Mouse (Mus musculus): ENCODE data around the gene Csrnp2.

Csrnp2 gene

DNA sequence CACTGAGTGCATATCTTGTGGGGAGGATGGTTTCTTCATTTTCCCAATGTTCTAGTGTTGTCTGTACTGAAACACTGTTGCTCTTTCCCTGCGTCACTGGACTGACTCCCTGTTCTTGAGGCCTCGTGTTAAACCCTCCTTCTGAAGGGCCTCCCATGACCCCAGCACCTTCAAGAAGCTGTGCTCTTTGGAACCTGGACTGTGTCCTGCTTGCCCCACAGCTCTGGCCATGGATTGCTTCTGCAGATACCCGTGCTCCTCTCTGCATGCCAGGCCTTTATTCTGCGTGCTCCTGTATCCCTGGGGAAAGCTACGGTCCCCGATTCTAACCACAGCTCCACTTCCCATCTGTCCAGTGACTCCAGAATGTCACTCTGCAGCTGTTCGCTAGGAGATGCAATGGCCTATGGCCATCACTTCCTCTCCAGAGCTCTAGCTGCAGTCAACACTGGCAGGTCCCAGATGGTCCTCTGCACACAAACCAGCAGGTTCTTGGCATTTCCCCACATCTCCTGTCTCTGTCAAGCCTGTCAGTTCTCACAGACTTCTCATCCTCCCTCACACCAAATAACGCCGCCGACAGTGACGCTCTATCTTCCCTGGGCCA, 65.2 kb downstream of the Csrnp2 start:
- no peak for DNase-seq (ENCODE audit: low spot score in 2 of 2)

Data from spleen, postnatal 4 days (tissue).